Mouse (Mus musculus) heart, adult 9 months (tissue): ENCODE measurements around the gene Katnal1.
A peak's percentile ranks its signal among the peaks of the same experiment; 100 is the strongest.

Experiments used
- DNase-seq, 2 experiments: peaks; one replicate each; pipeline ENCODE4 v3.0.0; 2022; ENCODE audit warnings: low spot score in 2 of 2

The Katnal1 gene

GRCm38 (mm10) chr5:148954314-148955060 is 25.4 kb upstream of the Katnal1 start:
- DNase-seq = no peak

GRCm38 (mm10) chr5:148953098-148953497 is 24.0 kb upstream of the Katnal1 start:
- DNase-seq = peak; percentile 78 to 84

GRCm38 (mm10) chr5:148952419-148952818 is 23.3 kb upstream of the Katnal1 start:
- peak in 1 of 2 experiments; percentile 39 for DNase-seq

- DNase-seq = no peak
Observed at GRCm38 (mm10) chr5:148951360-148951759, 22.2 kb upstream of the Katnal1 start.

GRCm38 (mm10) chr5:148950064-148950463 is 20.9 kb upstream of the Katnal1 start:
- DNase-seq = no peak

- no peak for DNase-seq
Observed at GRCm38 (mm10) chr5:148948577-148948976, 19.5 kb upstream of the Katnal1 start.

GRCm38 (mm10) chr5:148947412-148947811 is 18.3 kb upstream of the Katnal1 start:
- DNase-seq = no peak

GRCm38 (mm10) chr5:148946787-148947186 is 17.7 kb upstream of the Katnal1 start:
- DNase-seq = no peak

GRCm38 (mm10) chr5:148945735-148946134 is 16.6 kb upstream of the Katnal1 start:
- no peak for DNase-seq

- no peak for DNase-seq
Observed at GRCm38 (mm10) chr5:148944024-148944423, 14.9 kb upstream of the Katnal1 start.

GRCm38 (mm10) chr5:148943444-148943843 is 14.3 kb upstream of the Katnal1 start:
- no peak for DNase-seq

GRCm38 (mm10) chr5:148942957-148943356 is 13.8 kb upstream of the Katnal1 start:
- DNase-seq = no peak

GRCm38 (mm10) chr5:148942305-148942704 is 13.2 kb upstream of the Katnal1 start:
- no peak for DNase-seq

- no peak for DNase-seq
Observed at GRCm38 (mm10) chr5:148941867-148942266, 12.7 kb upstream of the Katnal1 start.

GRCm38 (mm10) chr5:148939948-148940382 is 10.8 kb upstream of the Katnal1 start:
- DNase-seq = no peak

- no peak for DNase-seq
Observed at GRCm38 (mm10) chr5:148936516-148936951, 7.4 kb upstream of the Katnal1 start.

GRCm38 (mm10) chr5:148935871-148936270 is 6.8 kb upstream of the Katnal1 start:
- no peak for DNase-seq

- DNase-seq = no peak
Observed at GRCm38 (mm10) chr5:148935071-148935821, 6.1 kb upstream of the Katnal1 start.

GRCm38 (mm10) chr5:148934457-148934856 is 5.3 kb upstream of the Katnal1 start:
- DNase-seq = no peak

GRCm38 (mm10) chr5:148933767-148934166 is 4.6 kb upstream of the Katnal1 start:
- no peak for DNase-seq

- DNase-seq = no peak
Observed at GRCm38 (mm10) chr5:148931301-148931700, 2.2 kb upstream of the Katnal1 start.

- peak; percentile 92 to 95 for DNase-seq
Observed at GRCm38 (mm10) chr5:148928382-148929115, 571 bp downstream of the Katnal1 start.
